Mouse (Mus musculus): Measurements from ENCODE around the gene Slc50a1. TPM values are rescaled to one million over a fixed set of nuclear protein-coding genes. Genes with fewer than 3 reads are reported as not detected.

Gene Slc50a1
- polyA plus RNA-seq, 1 experiment from 2014 or later: 86.5 TPM

GRCm38 (mm10) chr3:89242331-89242895 lies 28.0 kb downstream of the Slc50a1 start:
- no peak overlapping the region for H3K9ac ChIP-seq (replicated peaks; ENCODE audit: low read depth, low read length)
- H3K9me3 ChIP-seq (ENCODE audit: control insufficient read depth, low read depth, low read length): no peaks in the 10 kb centered on the region
- WGBS: 70% methylated on average over 9 of the region's 9 CpGs
- H3K4me3 ChIP-seq (ENCODE audit: low read depth, low read length): no peak overlapping the region
- ATAC-seq (ENCODE audit: insufficient number of reproducible peaks, insufficient read depth, low FRiP score, low read depth): no peak
- no peak overlapping the region for H3K4me2 ChIP-seq (replicated peaks; ENCODE audit: low read depth, low read length)
- H3K27me3 ChIP-seq (ENCODE audit: control insufficient read depth, insufficient read depth, low read length): no peaks in the 10 kb centered on the region
- H3K36me3 ChIP-seq (ENCODE audit: control insufficient read depth, insufficient read depth, low read length): no peaks in the 10 kb centered on the region
- H3K4me1 ChIP-seq (ENCODE audit: control insufficient read depth, insufficient read depth, low read length): peaks cover 20% of the 10 kb centered on the region
- H3K27ac ChIP-seq (ENCODE audit: low read length): no peak overlapping the region

- no peak overlapping the region for H3K27ac ChIP-seq (ENCODE audit: low read length)
- no peaks in the 10 kb centered on the region for H3K27me3 ChIP-seq (ENCODE audit: control insufficient read depth, insufficient read depth, low read length)
- no peaks in the 10 kb centered on the region; the same call in 1 of the 2 replicates for H3K4me1 ChIP-seq (ENCODE audit: control insufficient read depth, insufficient read depth, low read length)
- no peaks in the 10 kb centered on the region for H3K9me3 ChIP-seq (ENCODE audit: control insufficient read depth, low read depth, low read length)
- WGBS: 47% methylated on average over 11 of the region's 12 CpGs
- no peak overlapping the region for H3K9ac ChIP-seq (replicated peaks; ENCODE audit: low read depth, low read length)
- H3K4me3 ChIP-seq (ENCODE audit: low read depth, low read length): no peak overlapping the region
- no peaks in the 10 kb centered on the region for H3K36me3 ChIP-seq (ENCODE audit: control insufficient read depth, insufficient read depth, low read length)
- H3K4me2 ChIP-seq (replicated peaks; ENCODE audit: low read depth, low read length): no peak overlapping the region
- no peak for ATAC-seq (ENCODE audit: insufficient number of reproducible peaks, insufficient read depth, low FRiP score, low read depth)
These were observed 31.9 kb downstream of the Slc50a1 start for GRCm38 (mm10) chr3:89238494-89238893.

- no peak overlapping the region for H3K4me2 ChIP-seq (replicated peaks; ENCODE audit: low read depth, low read length)
- H3K9ac ChIP-seq (replicated peaks; ENCODE audit: low read depth, low read length): no peak overlapping the region
- H3K4me3 ChIP-seq (ENCODE audit: low read depth, low read length): no peak overlapping the region
- no peaks in the 10 kb centered on the region for H3K36me3 ChIP-seq (ENCODE audit: control insufficient read depth, insufficient read depth, low read length)
- no peaks in the 10 kb centered on the region; the same call in 1 of the 2 replicates for H3K4me1 ChIP-seq (ENCODE audit: control insufficient read depth, insufficient read depth, low read length)
- H3K27me3 ChIP-seq (ENCODE audit: control insufficient read depth, insufficient read depth, low read length): no peaks in the 10 kb centered on the region
- no peak for ATAC-seq (ENCODE audit: insufficient number of reproducible peaks, insufficient read depth, low FRiP score, low read depth)
- no peaks in the 10 kb centered on the region for H3K9me3 ChIP-seq (ENCODE audit: control insufficient read depth, low read depth, low read length)
- H3K27ac ChIP-seq (ENCODE audit: low read length): no peak overlapping the region
- WGBS: 93% methylated on average over 21 of the region's 21 CpGs
These were observed 32.7 kb downstream of the Slc50a1 start for GRCm38 (mm10) chr3:89237682-89238081.

- no peak overlapping the region for H3K27ac ChIP-seq (ENCODE audit: low read length)
- H3K4me2 ChIP-seq (replicated peaks; ENCODE audit: low read depth, low read length): no peak overlapping the region
- H3K36me3 ChIP-seq (ENCODE audit: control insufficient read depth, insufficient read depth, low read length): no peaks in the 10 kb centered on the region
- no peaks in the 10 kb centered on the region; the same call in 1 of the 2 replicates for H3K4me1 ChIP-seq (ENCODE audit: control insufficient read depth, insufficient read depth, low read length)
- no peaks in the 10 kb centered on the region for H3K27me3 ChIP-seq (ENCODE audit: control insufficient read depth, insufficient read depth, low read length)
- H3K4me3 ChIP-seq (ENCODE audit: low read depth, low read length): no peak overlapping the region
- ATAC-seq (ENCODE audit: insufficient number of reproducible peaks, insufficient read depth, low FRiP score, low read depth): no peak
- no peak overlapping the region for H3K9ac ChIP-seq (replicated peaks; ENCODE audit: low read depth, low read length)
- 87% methylated on average over 10 of the region's 10 CpGs for WGBS
- no peaks in the 10 kb centered on the region for H3K9me3 ChIP-seq (ENCODE audit: control insufficient read depth, low read depth, low read length)
These were observed 33.9 kb downstream of the Slc50a1 start for GRCm38 (mm10) chr3:89236516-89236915.

- Histone ChIP-seq H3K27me3 (ENCODE audit: control insufficient read depth, insufficient read depth, low read length) (no peaks in the 10 kb centered on the region), H3K4me1 (ENCODE audit: control insufficient read depth, insufficient read depth, low read length) (no peaks in the 10 kb centered on the region; the same call in 1 of the 2 replicates), H3K4me2 (replicated peaks; ENCODE audit: low read depth, low read length) (no peak overlapping the region), H3K9ac (replicated peaks; ENCODE audit: low read depth, low read length) (no peak overlapping the region), H3K4me3 (ENCODE audit: low read depth, low read length) (no peak overlapping the region), H3K27ac (ENCODE audit: low read length) (peak overlapping the region; percentile 70; the same call in 1 of the 2 replicates), H3K9me3 (ENCODE audit: control insufficient read depth, low read depth, low read length) (no peaks in the 10 kb centered on the region), H3K36me3 (ENCODE audit: control insufficient read depth, insufficient read depth, low read length) (no peaks in the 10 kb centered on the region)
- whole genome bisulfite sequencing: 67% methylated on average over 14 of the region's 14 CpGs
- ATAC-seq (ENCODE audit: insufficient number of reproducible peaks, insufficient read depth, low FRiP score, low read depth): peak; percentile 62
These were observed 36.7 kb downstream of the Slc50a1 start for GRCm38 (mm10) chr3:89233562-89234110.

- H3K4me2 ChIP-seq (replicated peaks; ENCODE audit: low read depth, low read length): no peak overlapping the region
- H3K27me3 ChIP-seq (ENCODE audit: control insufficient read depth, insufficient read depth, low read length): no peaks in the 10 kb centered on the region
- H3K9ac ChIP-seq (replicated peaks; ENCODE audit: low read depth, low read length): no peak overlapping the region
- 52% methylated on average over 6 of the region's 6 CpGs for WGBS
- H3K36me3 ChIP-seq (ENCODE audit: control insufficient read depth, insufficient read depth, low read length): no peaks in the 10 kb centered on the region
- H3K4me1 ChIP-seq (ENCODE audit: control insufficient read depth, insufficient read depth, low read length): peaks cover 4% of the 10 kb centered on the region; the same call in 1 of the 2 replicates
- no peaks in the 10 kb centered on the region for H3K9me3 ChIP-seq (ENCODE audit: control insufficient read depth, low read depth, low read length)
- ATAC-seq (ENCODE audit: insufficient number of reproducible peaks, insufficient read depth, low FRiP score, low read depth): peak; percentile 25; the same call in 1 of the 2 replicates
- H3K4me3 ChIP-seq (ENCODE audit: low read depth, low read length): no peak overlapping the region
- H3K27ac ChIP-seq (ENCODE audit: low read length): peak overlapping the region; percentile 70; the same call in 1 of the 2 replicates
These were observed 37.8 kb downstream of the Slc50a1 start for GRCm38 (mm10) chr3:89232614-89233013.

GRCm38 (mm10) chr3:89231772-89232275 lies 38.5 kb downstream of the Slc50a1 start:
- Histone ChIP-seq H3K36me3 (ENCODE audit: control insufficient read depth, insufficient read depth, low read length) (no peaks in the 10 kb centered on the region), H3K9ac (replicated peaks; ENCODE audit: low read depth, low read length) (no peak overlapping the region), H3K27ac (ENCODE audit: low read length) (no peak overlapping the region), H3K4me1 (ENCODE audit: control insufficient read depth, insufficient read depth, low read length) (peaks cover 8% of the 10 kb centered on the region; the same call in 1 of the 2 replicates), H3K4me3 (ENCODE audit: low read depth, low read length) (peak overlapping the region; percentile 1; the same call in 1 of the 2 replicates), H3K4me2 (replicated peaks; ENCODE audit: low read depth, low read length) (peak overlapping the region; percentile 25), H3K27me3 (ENCODE audit: control insufficient read depth, insufficient read depth, low read length) (no peaks in the 10 kb centered on the region), H3K9me3 (ENCODE audit: control insufficient read depth, low read depth, low read length) (no peaks in the 10 kb centered on the region)
- WGBS: 73% methylated on average over 16 of the region's 16 CpGs
- no peak for ATAC-seq (ENCODE audit: insufficient number of reproducible peaks, insufficient read depth, low FRiP score, low read depth)

GRCm38 (mm10) chr3:89231345-89231744 lies 39.0 kb downstream of the Slc50a1 start:
- 60% methylated on average over 7 of the region's 7 CpGs for WGBS
- Histone ChIP-seq H3K4me2 (replicated peaks; ENCODE audit: low read depth, low read length) (peak overlapping the region; percentile 25), H3K27me3 (ENCODE audit: control insufficient read depth, insufficient read depth, low read length) (no peaks in the 10 kb centered on the region), H3K4me1 (ENCODE audit: control insufficient read depth, insufficient read depth, low read length) (peaks cover 13% of the 10 kb centered on the region), H3K4me3 (ENCODE audit: low read depth, low read length) (peak overlapping the region; percentile 1; the same call in 1 of the 2 replicates), H3K27ac (ENCODE audit: low read length) (no peak overlapping the region), H3K9me3 (ENCODE audit: control insufficient read depth, low read depth, low read length) (no peaks in the 10 kb centered on the region), H3K9ac (replicated peaks; ENCODE audit: low read depth, low read length) (no peak overlapping the region), H3K36me3 (ENCODE audit: control insufficient read depth, insufficient read depth, low read length) (no peaks in the 10 kb centered on the region)
- no peak for ATAC-seq (ENCODE audit: insufficient number of reproducible peaks, insufficient read depth, low FRiP score, low read depth)
